Mouse (Mus musculus): Measurements from ENCODE around the gene Tcl1b2.
"Not testable (repeated sequence)": the region's sequence is repeated elsewhere in the genome, so short reads cannot be mapped to it uniquely, and the experiment has no call there.

Tcl1b2 gene

GRCm38 (mm10) chr12:105145714-105146113, at the start of gene Tcl1b2:
TSS of gene Tcl1b2 (plus strand) at chr12:105146014.
- DNase-seq (ENCODE audit: low spot score): no peak

- no peak for DNase-seq (ENCODE audit: low spot score)
Observed at GRCm38 (mm10) chr12:105099466-105100044, 46.3 kb upstream of the Tcl1b2 start.

DNA sequence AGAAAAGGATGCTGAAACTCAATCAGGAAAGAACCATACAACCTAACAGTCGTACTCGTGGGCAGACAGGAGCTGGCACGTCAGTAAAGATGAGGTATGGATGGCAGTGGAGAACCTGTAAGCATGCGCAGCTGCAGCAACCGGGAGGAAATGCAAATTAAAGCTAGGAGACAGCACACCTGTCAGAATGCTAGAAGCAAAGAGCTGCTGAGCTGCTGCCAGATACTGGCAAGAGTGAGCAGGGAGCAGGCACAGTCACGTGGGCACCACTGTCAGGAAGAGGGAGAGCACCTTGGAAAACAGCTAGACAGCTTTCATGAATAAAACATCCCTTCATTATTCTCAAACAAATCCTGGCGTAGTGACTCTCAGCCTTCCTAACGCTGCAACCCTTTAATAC, 42.9 kb upstream of the Tcl1b2 start:
- no peak for DNase-seq (ENCODE audit: low spot score)

DNA sequence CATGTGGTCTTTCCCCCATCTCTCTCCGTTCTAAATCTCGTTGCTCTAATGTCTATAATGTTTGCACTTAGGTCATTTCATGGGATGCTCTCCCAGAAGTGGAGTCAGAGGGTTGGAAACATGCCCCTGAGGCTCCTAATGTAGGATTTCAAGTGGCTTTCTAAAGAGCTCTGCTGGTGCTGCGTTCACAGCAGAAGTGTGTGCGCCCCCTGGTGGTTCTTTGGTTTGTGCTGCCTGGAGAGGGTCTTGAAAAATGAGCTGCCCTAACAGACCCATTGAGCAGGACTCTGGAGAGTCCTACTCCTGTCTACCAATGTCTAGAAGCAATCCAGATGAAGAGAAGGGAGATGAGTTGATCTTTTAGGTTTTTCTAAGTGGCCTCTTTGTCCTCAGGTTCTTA, 41.8 kb upstream of the Tcl1b2 start:
- DNase-seq (ENCODE audit: low spot score): peak; percentile 91

DNA sequence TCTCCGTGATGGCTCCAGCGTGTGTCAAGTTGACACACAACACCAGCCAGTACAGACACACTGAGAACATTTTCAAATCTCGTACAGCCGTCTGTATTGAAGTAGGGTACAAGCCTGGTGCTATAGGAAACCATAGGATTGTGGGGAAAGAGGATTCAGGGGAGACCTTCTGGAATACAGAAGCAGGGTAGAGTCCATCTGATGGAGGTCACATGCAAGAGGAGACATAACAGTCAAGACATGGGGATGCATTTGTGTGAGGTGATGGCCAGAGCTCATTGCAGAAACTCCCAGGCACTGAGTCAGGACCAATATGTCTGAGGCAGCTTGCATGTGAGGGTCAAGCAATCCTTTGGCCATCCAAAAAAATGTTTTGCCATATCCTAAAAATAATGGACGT, 40.5 kb upstream of the Tcl1b2 start:
- DNase-seq (ENCODE audit: low spot score): no peak

GRCm38 (mm10) chr12:105108856-105109255, 37.0 kb upstream of the Tcl1b2 start:
- DNase-seq (ENCODE audit: low spot score): no peak

- no peak for DNase-seq (ENCODE audit: low spot score)
Observed at GRCm38 (mm10) chr12:105109406-105109805, 36.4 kb upstream of the Tcl1b2 start.

DNA sequence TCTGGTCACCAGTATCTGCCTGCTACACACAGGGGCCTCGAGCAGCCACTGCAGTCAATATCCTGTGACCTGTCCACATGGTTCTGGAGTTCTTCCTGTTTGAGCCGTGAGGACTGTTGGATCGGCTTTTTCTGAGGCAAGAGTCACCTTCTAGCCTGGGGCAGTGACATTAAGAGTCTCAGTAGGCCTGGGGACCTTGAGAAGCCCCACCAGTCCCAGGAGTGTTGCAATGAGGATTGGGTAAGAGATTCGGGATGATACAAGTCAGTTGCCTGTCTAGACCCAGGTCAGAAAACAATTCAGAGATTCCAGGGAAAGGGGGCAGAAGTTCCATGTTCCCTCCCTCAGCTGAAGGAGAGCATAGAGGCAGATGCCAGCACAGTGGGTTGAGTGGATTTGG, 36.0 kb upstream of the Tcl1b2 start:
- no peak for DNase-seq (ENCODE audit: low spot score)

DNA sequence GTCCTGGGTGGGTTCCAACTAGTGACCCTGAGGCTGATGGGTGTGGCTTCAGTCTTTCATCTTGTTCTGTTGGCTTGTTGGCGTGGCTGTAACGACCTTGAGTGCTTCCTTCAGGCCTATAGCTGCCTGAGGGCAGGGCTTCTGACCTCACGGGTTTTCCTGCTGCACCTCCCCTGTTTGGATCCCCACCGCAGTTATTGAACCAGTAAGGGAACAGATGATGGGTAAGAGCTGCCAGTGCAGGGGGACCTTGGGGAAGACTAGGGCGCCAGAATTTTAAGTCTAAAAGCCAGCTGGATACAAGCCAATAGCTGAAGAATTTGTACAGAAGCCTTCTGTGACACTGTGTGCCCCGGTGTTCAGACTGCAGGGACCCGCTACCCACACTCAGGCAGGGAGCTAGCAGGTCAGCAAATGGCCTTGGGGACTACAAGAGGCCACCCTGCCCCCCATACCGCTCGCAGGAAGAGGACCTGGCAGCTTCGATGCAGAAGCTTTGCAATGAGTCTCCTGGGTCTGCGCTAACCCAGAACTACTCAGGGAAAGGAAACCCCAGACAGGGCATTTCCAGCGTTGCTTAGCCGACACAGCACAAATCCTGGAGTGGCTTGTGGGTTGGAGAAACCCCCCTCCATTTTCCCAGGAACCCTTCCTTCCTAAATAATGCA, 33.4 kb upstream of the Tcl1b2 start:
- DNase-seq (ENCODE audit: low spot score): no peak

- no peak for DNase-seq (ENCODE audit: low spot score)
Observed at GRCm38 (mm10) chr12:105116648-105117047, 29.2 kb upstream of the Tcl1b2 start.

GRCm38 (mm10) chr12:105125362-105125761, 20.5 kb upstream of the Tcl1b2 start:
- DNase-seq (ENCODE audit: low spot score): no peak

- DNase-seq (ENCODE audit: low spot score): no peak
Observed at GRCm38 (mm10) chr12:105126516-105126915, 19.3 kb upstream of the Tcl1b2 start.

DNA sequence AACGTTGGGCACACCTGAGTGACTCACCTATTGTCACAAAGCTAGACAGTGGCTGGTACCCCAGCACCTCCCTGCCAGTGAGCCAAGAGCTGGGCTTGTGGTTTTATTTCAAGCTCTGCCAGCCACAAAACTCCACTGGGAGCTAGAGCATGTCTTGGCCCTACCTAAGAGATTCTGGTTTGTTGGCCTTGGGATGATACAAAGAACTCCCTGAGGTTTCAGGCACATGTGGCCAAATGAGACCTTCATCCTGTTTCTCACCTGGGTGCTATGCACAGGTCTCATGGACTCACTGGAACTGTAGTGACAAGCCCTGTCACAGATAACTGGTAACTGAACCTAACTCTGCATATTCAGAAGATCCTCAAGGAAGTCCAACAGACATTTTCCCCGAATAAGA, 18.2 kb upstream of the Tcl1b2 start:
- DNase-seq (ENCODE audit: low spot score): no peak

- DNase-seq (ENCODE audit: low spot score): not testable (repeated sequence)
Observed at GRCm38 (mm10) chr12:105129494-105130205, 16.2 kb upstream of the Tcl1b2 start.

- not testable (repeated sequence) for DNase-seq (ENCODE audit: low spot score)
Observed at GRCm38 (mm10) chr12:105134167-105134566, 11.6 kb upstream of the Tcl1b2 start.

DNA sequence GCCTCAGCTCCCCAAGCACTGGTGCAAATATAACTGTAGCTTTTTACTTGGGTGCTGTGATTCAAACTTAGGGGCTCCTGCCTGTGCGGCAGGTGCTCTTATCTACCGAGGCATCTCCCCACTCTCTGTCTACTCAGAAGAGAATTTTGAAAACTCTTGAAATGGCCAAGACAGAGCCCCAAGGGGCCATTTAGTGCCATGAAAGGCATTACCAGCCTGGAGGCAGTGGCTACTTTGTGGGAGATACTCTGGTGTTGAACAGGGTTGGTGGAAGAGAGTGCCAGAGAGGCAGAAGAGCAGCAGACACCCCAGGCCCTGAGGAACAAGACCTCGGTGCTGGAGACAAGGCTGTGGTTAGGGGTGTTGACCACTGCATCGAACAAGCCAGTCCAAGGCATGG, 11.0 kb upstream of the Tcl1b2 start:
- not testable (repeated sequence) for DNase-seq (ENCODE audit: low spot score)

- DNase-seq (ENCODE audit: low spot score): not testable (repeated sequence)
Observed at GRCm38 (mm10) chr12:105137729-105138128, 8.1 kb upstream of the Tcl1b2 start.

DNA sequence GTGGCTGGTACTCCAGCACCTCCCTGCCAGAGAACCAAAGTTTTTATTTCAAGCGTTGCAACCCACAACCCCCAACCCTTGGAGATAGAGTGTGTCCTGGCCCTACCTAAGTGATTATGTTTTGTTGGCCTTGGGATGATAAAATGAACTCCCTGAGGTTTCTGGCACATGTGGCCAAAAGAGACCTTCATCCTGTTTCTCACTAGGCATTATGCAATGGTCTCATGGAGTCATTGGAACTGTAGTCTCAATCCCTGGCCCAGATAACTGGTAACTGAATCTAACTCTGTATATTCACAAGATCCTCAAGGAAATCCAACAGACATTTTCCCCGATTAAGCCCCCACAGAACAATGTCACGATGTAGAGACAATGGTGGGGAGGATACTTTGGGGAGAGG, 2.7 kb upstream of the Tcl1b2 start:
- DNase-seq (ENCODE audit: low spot score): no peak

DNA sequence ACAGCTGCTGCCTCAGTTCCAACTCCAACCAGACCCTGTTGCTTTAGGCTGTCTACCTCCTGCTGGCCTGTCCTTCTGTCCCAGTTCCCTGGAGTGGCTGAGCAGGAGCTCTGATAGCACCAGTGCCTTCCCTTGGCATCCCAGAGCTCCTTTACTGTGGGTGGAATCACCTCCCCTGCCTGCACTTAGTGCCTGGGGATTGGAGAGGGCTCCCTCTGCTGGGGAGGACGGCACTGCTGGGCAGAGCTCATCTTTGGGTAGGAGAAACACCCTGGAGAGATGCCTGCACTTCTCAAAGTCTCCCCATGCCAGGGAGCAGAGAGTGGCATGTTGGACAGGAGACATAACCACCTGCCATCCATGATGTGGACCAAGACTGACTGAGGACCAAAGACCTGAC, 886 bp upstream of the Tcl1b2 start:
- DNase-seq (ENCODE audit: low spot score): not testable (repeated sequence)

- DNase-seq (ENCODE audit: low spot score): not testable (repeated sequence)
Observed at GRCm38 (mm10) chr12:105155286-105155685, 9.5 kb downstream of the Tcl1b2 start.

- DNase-seq (ENCODE audit: low spot score): no peak
Observed at GRCm38 (mm10) chr12:105158842-105159241, 13.0 kb downstream of the Tcl1b2 start.

GRCm38 (mm10) chr12:105159390-105159789, 13.6 kb downstream of the Tcl1b2 start, which contains the start of gene Tcl1b1:
TSS of gene Tcl1b1 (plus strand) at chr12:105159690.
- no peak for DNase-seq (ENCODE audit: low spot score)

GRCm38 (mm10) chr12:105166734-105167133, 20.9 kb downstream of the Tcl1b2 start:
- DNase-seq (ENCODE audit: low spot score): no peak
